Mouse (Mus musculus) embryonic facial prominence, embryonic 15.5 days (tissue): ENCODE results near the gene Ptprn2. TPM values are rescaled to one million over a fixed set of nuclear protein-coding genes. Genes with fewer than 3 reads are reported as not detected.

Experiments used
- ATAC-seq: fragments of 200-750 bp; cut with Nextera tagmentation; 2 replicates; pipeline ENCODE4 v1.8.0; 2017; ENCODE audit warnings: low read depth, moderate TSS enrichment; ENCODE audit not compliant: insufficient number of reproducible peaks, low FRiP score, low TSS enrichment
- H3K27ac ChIP-seq: fragments of 300-500 bp; sonication (generic); replicated peaks from 2 replicates; pipeline ENCODE4 v1.5.1; 2015; ENCODE audit warnings: mild to moderate bottlenecking, inconsistent platforms
- H3K27me3 ChIP-seq: fragments of 300-500 bp; sonication (generic); 2 replicates; pipeline ENCODE4 v1.6.1; 2015; ENCODE audit warnings: inconsistent platforms
- H3K36me3 ChIP-seq: fragments of 300-500 bp; sonication (generic); 2 replicates; pipeline ENCODE4 v1.6.1; 2015; ENCODE audit warnings: mild to moderate bottlenecking, inconsistent platforms
- H3K4me1 ChIP-seq: fragments of 300-500 bp; sonication (generic); 2 replicates; pipeline ENCODE4 v1.6.1; 2015; ENCODE audit warnings: inconsistent platforms
- H3K4me2 ChIP-seq: fragments of 300-500 bp; sonication (generic); replicated peaks from 2 replicates; pipeline ENCODE4 v1.6.1; 2015; ENCODE audit warnings: mild to moderate bottlenecking, inconsistent platforms
- H3K4me3 ChIP-seq: fragments of 300-500 bp; sonication (generic); replicated peaks from 2 replicates; pipeline ENCODE4 v1.5.1; 2015; ENCODE audit warnings: mild to moderate bottlenecking, inconsistent platforms
- H3K9ac ChIP-seq: fragments of 300-500 bp; sonication (generic); 2 replicates; pipeline ENCODE4 v1.6.1; 2015; ENCODE audit warnings: inconsistent platforms
- H3K9me3 ChIP-seq: fragments of 300-500 bp; sonication (generic); replicated peaks from 2 replicates; pipeline ENCODE4 v1.6.1; 2016; ENCODE audit warnings: inconsistent platforms
- WGBS: fragments of 180-500 bp; shearing (Covaris S2); methylation state at CpG from one replicate; pipeline ENCODE4 v1.1.7; 2015; 5-methylcytosine and 5-hydroxymethylcytosine counted together
- polyA plus RNA-seq: library from polyadenylated mRNA; unstranded; fragments of >200 nt; fragmentation: Nextera tagmentation; extraction: Ambion mirVana; gene quantifications from 2 replicates; pipeline ENCODE4 v1.2.1, GENCODE M21; 2015

Ptprn2 gene
- polyA plus RNA-seq, 1 experiment from 2014 or later, result 0.12 TPM

GRCm38 (mm10) chr12:116901773-116902172, 416.3 kb downstream of the Ptprn2 start:
- H3K4me3 ChIP-seq, result no peak overlapping the region
- no peak overlapping the region for H3K27ac ChIP-seq
- H3K27me3 ChIP-seq, result no peaks in the 10 kb centered on the region
- no peak overlapping the region for H3K9ac ChIP-seq
- no peaks in the 10 kb centered on the region for H3K36me3 ChIP-seq
- no peak for ATAC-seq
- no peaks in the 10 kb centered on the region for H3K9me3 ChIP-seq
- H3K4me2 ChIP-seq, result no peak overlapping the region
- 79% methylated on average over 3 of the region's 3 CpGs for WGBS
- no peaks in the 10 kb centered on the region for H3K4me1 ChIP-seq

DNA sequence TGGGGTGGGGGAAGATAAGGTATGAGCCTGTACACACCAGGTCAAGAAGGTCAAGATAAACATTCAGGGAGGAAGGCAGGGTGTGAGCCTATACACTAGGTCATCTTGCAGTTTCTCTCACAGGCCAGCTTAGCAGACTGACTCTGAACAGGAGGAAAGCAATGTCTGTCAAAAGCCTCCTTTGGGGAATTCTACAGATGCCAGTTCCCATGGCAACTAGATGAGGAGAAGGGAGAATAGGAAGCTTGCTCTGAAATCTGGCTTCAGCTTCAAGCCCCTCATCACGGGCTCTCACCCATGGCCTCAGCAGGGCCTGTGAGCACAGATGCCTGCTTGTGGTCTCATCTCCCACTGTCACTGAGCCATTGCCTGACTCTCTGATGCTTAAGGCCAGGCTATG, 421.9 kb downstream of the Ptprn2 start:
- Histone ChIP-seq H3K9ac (no peak overlapping the region), H3K9me3 (no peaks in the 10 kb centered on the region)

GRCm38 (mm10) chr12:116908668-116909067, 423.1 kb downstream of the Ptprn2 start:
- Histone ChIP-seq H3K36me3 (no peaks in the 10 kb centered on the region), H3K9ac (no peak overlapping the region), H3K27ac (no peak overlapping the region), H3K4me1 (no peaks in the 10 kb centered on the region), H3K4me2 (no peak overlapping the region), H3K4me3 (no peak overlapping the region), H3K27me3 (no peaks in the 10 kb centered on the region), H3K9me3 (no peaks in the 10 kb centered on the region)
- WGBS, result 64% methylated on average over 2 of the region's 2 CpGs
- ATAC-seq, result no peak

More for the DNA sequence above, 421.9 kb downstream of the Ptprn2 start:
- 46% methylated on average over 1 of the region's 1 CpGs for WGBS
- Histone ChIP-seq H3K27me3 (no peaks in the 10 kb centered on the region), H3K4me2 (no peak overlapping the region), H3K4me1 (no peaks in the 10 kb centered on the region), H3K4me3 (no peak overlapping the region), H3K36me3 (no peaks in the 10 kb centered on the region), H3K27ac (no peak overlapping the region)
- ATAC-seq, result no peak

DNA sequence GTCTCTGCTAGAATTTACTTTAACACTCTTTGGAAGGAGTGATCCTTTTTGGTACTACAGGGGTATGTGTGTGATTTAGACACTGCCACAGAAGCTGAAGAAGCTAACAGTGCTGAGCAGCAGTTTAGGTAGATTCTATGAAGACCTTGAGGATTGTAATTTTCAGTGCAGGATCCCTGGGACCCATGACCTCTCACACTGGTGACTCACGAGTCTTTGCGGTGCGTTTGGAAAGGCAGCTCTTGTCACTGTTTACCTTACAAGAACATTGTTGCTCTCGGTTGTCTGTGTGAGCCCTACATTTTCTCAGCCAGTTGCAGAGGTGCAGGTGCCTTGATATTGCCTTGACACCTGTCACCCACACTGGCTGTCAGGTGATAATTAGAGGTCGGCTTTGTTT, 431.3 kb downstream of the Ptprn2 start:
- 73% methylated on average over 5 of the region's 5 CpGs for WGBS
- Histone ChIP-seq H3K9me3 (no peaks in the 10 kb centered on the region), H3K4me2 (no peak overlapping the region), H3K27me3 (no peaks in the 10 kb centered on the region), H3K4me3 (no peak overlapping the region), H3K4me1 (no peaks in the 10 kb centered on the region), H3K9ac (no peak overlapping the region), H3K36me3 (no peaks in the 10 kb centered on the region), H3K27ac (no peak overlapping the region)
- no peak for ATAC-seq

DNA sequence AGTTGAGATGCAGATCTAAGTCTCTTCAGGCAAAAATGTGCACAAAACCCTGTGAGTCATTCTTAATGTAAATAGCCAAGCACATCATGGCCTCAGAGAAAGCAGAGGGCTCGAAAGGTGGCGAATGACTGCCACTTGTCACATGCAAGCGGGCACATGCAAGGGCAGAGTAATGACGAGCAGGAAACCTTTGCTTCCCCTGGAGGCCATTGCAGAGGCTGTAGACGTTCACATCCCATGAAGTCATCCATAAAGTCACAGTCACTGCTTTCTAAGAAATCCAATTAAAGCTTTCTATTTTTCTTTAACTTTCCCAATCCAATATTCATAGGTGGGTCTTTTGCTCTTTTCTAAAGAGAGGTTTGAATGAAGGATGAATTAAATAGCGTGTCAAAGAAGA, 433.7 kb downstream of the Ptprn2 start:
- no peak overlapping the region for H3K4me2 ChIP-seq
- ATAC-seq, result no peak
- H3K9ac ChIP-seq, result no peak overlapping the region
- no peaks in the 10 kb centered on the region for H3K9me3 ChIP-seq
- H3K4me3 ChIP-seq, result no peak overlapping the region
- WGBS, result 64% methylated on average over 6 of the region's 6 CpGs
- no peaks in the 10 kb centered on the region for H3K27me3 ChIP-seq
- no peak overlapping the region for H3K27ac ChIP-seq
- no peaks in the 10 kb centered on the region for H3K4me1 ChIP-seq
- H3K36me3 ChIP-seq, result no peaks in the 10 kb centered on the region

DNA sequence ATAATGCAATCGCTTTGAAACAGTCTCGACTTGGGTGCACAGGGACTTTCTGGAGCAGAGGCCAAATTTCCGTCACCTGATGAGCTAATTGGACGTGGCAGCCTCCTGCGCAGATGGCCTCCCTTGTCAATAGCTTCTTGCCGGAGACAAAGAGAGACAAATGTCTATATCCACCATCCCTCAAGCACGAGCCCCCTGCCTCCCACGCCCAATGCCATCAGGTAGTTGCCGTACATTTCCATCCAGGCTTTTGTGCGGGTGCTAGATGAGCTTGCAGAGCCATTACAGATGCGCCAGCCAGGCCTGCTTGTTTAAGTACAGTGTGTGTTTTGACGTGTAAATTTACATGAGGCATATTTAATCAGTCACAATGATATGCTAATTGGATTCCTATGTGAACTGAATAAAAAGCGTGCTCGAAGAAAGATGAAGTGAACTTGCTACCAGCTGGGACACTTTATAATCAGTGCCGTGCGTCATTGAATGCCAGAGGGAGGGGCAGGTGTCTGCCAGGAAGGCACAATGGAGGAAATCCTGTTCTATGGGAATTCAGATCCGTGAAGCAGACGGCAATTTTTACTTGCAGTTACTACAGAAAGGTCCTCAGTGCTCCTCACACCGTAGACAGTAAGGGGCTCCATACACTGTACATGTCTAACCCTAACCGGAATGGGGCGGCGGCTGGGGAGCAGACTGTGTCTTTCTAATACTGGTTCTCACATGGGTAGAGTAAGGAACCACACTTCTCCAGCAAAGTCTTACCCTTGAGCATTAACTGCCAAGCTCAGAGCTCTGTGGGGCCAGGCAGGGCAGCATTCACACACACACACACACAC, 434.4 kb downstream of the Ptprn2 start:
- no peaks in the 10 kb centered on the region for H3K27me3 ChIP-seq
- H3K27ac ChIP-seq, result no peak overlapping the region
- ATAC-seq, result no peak
- H3K9me3 ChIP-seq, result no peaks in the 10 kb centered on the region
- H3K4me1 ChIP-seq, result no peaks in the 10 kb centered on the region
- no peak overlapping the region for H3K4me2 ChIP-seq
- WGBS, result 66% methylated on average over 22 of the region's 22 CpGs
- H3K4me3 ChIP-seq, result no peak overlapping the region
- no peaks in the 10 kb centered on the region for H3K36me3 ChIP-seq
- no peak overlapping the region for H3K9ac ChIP-seq

- H3K9ac ChIP-seq, result no peak overlapping the region
- H3K4me3 ChIP-seq, result no peak overlapping the region
- H3K27me3 ChIP-seq, result no peaks in the 10 kb centered on the region
- no peaks in the 10 kb centered on the region for H3K36me3 ChIP-seq
- H3K4me1 ChIP-seq, result no peaks in the 10 kb centered on the region
- no peak for ATAC-seq
- H3K4me2 ChIP-seq, result no peak overlapping the region
- WGBS, result 53% methylated on average over 5 of the region's 5 CpGs
- H3K27ac ChIP-seq, result no peak overlapping the region
- no peaks in the 10 kb centered on the region for H3K9me3 ChIP-seq
Measured at GRCm38 (mm10) chr12:116927115-116927514, 441.6 kb downstream of the Ptprn2 start.

- Histone ChIP-seq H3K9me3 (no peaks in the 10 kb centered on the region), H3K27me3 (no peaks in the 10 kb centered on the region), H3K9ac (no peak overlapping the region), H3K27ac (no peak overlapping the region), H3K4me2 (no peak overlapping the region), H3K36me3 (no peaks in the 10 kb centered on the region), H3K4me3 (no peak overlapping the region), H3K4me1 (no peaks in the 10 kb centered on the region)
- ATAC-seq, result no peak
- WGBS, result 100% methylated on average over 1 of the region's 1 CpGs
Measured at GRCm38 (mm10) chr12:116927516-116927915, 442.0 kb downstream of the Ptprn2 start.

DNA sequence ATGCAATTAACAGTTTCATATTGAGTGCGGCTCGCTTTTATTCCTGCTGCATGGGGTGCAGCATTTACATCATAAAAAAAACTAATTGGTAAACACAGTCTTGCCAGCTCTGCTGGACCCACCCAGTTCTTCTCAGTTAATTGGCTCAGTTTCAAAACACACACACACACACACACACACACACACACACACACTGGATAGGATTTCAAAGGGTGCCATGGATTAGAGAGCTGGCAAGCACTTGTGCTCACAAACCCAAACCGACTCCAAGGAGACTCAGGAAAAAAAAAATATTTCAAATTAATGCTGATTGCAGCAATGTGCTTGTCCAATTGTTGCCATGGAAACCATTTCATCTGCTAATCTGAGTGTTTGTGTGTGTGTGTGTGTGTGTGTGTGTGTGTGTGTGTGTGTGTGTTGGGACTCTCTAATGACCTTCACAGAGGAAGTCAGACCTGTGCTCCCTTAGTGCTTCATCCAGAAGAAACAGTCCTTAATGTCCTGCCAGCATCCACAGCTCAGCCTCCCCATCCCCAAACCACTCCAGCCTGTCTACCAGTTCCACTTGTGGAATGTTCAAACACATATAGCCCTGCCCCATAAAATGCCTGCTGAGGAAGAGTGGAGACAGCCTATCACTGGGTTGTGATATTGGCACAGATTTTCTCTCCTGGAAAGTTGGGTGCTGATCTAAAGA, 452.8 kb downstream of the Ptprn2 start:
- WGBS, result 21% methylated on average over 3 of the region's 3 CpGs
- H3K27me3 ChIP-seq, result no peaks in the 10 kb centered on the region
- no peak overlapping the region for H3K4me3 ChIP-seq
- H3K9me3 ChIP-seq, result no peaks in the 10 kb centered on the region
- ATAC-seq, result no peak
- no peaks in the 10 kb centered on the region for H3K36me3 ChIP-seq
- no peak overlapping the region for H3K27ac ChIP-seq
- H3K4me2 ChIP-seq, result no peak overlapping the region
- no peak overlapping the region for H3K9ac ChIP-seq
- no peaks in the 10 kb centered on the region for H3K4me1 ChIP-seq

- 79% methylated on average over 5 of the region's 5 CpGs for WGBS
Measured at GRCm38 (mm10) chr12:116943883-116944282, 458.4 kb downstream of the Ptprn2 start.

GRCm38 (mm10) chr12:116948151-116948928, 462.8 kb downstream of the Ptprn2 start:
- Histone ChIP-seq H3K27me3 (no peaks in the 10 kb centered on the region), H3K9ac (no peak overlapping the region), H3K36me3 (no peaks in the 10 kb centered on the region), H3K27ac (no peak overlapping the region), H3K4me1 (no peaks in the 10 kb centered on the region), H3K4me2 (no peak overlapping the region), H3K9me3 (no peaks in the 10 kb centered on the region), H3K4me3 (no peak overlapping the region)
- ATAC-seq, result no peak
- WGBS, result 63% methylated on average over 4 of the region's 4 CpGs

More at GRCm38 (mm10) chr12:116943883-116944282, 458.4 kb downstream of the Ptprn2 start:
- H3K4me1 ChIP-seq, result no peaks in the 10 kb centered on the region
- no peak overlapping the region for H3K4me2 ChIP-seq
- H3K4me3 ChIP-seq, result no peak overlapping the region
- no peaks in the 10 kb centered on the region for H3K27me3 ChIP-seq
- no peaks in the 10 kb centered on the region for H3K9me3 ChIP-seq
- no peak overlapping the region for H3K9ac ChIP-seq
- no peaks in the 10 kb centered on the region for H3K36me3 ChIP-seq
- H3K27ac ChIP-seq, result no peak overlapping the region
- ATAC-seq, result no peak
